Mouse (Mus musculus): Measurements from ENCODE around the gene Kcnc2. TPM values are rescaled to one million over a fixed set of nuclear protein-coding genes. Genes with fewer than 3 reads are reported as not detected.
"Not testable (repeated sequence)": the region's sequence is repeated elsewhere in the genome, so short reads cannot be mapped to it uniquely, and the experiment has no call there.

The Kcnc2 gene
- total RNA-seq (2021) = 10 to 100 TPM; 89.9 to 95.7 TPM
- long read RNA-seq, experiment 1, partial matches to known transcripts = 30 of 97 reads
- long read RNA-seq, experiment 1, other reads (novel, unspliced or antisense) = 67 of 97 reads
- long read RNA-seq, experiment 2, partial matches to known transcripts = 30 of 55 reads
- long read RNA-seq, experiment 2, other reads (novel, unspliced or antisense) = 25 of 55 reads

DNA sequence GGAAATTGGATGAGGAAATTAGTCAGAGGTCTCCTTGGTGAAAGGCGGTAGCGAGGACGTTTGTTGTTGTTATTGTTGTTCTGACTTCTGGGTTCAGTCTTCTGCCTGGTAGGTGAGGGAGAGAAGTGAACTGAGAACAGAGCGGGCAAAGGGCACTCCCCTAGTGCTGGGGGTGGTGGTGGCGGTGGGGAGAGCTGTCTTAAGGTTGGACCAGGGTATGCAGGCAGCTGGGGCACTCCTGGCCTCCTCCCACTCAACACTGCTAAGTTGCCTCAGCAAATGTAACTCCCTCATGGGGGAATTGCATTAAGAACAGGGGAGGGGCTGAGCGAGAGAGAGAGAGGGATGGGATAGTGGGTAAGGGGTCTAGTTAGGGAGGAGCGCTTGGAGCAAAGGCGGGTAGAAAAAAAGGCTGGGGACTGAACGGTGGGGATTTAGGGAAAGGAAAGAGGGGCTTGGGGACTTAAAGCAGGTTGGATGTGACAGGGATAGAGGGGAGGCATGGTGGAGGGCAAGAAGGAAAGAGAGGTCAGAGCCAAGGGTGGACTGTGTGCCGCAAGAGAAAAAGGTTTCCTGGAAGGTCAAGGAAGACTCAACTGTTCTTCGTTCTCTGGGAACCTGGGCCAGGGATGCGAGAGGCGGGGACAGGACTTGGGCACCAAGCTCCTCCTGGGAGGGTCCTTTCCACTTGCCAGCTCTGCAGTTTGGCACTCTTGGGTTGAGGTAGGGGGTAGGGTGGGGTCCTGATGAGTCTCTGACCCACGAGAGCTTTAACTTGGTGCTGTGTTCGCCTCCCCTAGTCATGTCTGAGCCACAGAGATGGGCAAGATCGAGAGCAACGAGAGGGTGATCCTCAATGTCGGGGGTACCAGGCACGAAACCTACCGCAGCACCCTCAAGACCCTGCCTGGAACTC is at the start of gene Kcnc2:
Gene Kcnc2, plus strand, starts transcription at position 235 of the 916 bp plus-strand sequence.
- DNase-seq (ENCODE audit: low spot score in 2 of 2) = peak in 1 of 2 experiments; percentile 18

DNA sequence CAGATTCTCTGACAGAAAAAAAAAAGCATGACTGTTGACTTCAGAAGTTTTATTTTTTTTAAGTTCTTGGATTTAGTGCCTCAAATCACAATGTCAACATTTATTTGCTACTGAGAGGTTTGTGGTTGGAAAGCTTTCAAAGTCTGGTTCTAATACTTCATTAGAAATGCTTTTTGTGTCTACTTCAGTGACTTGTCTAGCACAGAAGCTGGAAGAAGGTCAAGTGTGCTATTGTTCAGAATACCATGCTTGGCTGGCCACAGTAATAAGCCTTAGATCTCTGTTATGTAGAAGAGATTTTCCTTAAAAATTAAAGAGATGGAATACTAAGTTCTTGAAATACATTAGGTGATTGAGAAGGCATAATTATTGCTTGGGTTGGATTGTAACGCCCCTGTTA is 43.8 kb upstream of the Kcnc2 start:
- DNase-seq (ENCODE audit: low spot score in 2 of 2) = no peak

DNA sequence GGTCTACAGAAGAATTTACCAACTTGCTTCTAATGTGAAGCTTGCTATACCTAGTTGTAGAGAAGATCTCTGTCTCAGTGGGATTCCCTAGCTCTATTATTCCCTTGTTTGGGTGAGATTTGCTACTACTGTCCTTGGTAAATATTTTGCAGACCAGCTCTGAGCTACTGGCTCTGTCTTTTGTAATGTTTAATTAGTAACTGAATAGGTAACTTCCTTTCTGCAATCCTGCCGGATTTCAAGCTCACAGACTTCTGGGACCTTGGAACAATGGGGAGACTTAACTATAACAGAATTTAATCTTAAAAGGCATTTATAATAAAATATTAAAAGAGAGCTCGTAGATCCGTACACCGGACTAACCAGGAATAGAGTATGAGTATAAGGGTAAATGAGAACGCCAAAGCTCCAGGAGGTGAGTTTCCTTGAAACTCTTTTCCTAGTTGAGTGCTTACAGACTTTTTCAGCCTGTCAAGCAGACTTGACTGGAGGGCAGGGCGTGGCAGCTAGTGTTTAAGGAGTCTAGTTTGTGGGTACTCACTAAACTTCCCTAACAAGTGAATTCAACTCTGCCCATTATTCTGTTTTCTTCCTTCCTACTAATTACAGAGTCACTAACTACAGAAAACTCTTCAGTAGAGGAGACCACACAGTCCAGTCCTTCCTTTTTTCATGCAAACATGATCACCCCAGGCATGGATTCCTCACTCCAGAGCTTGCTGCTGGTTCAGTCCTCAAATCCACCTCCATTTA is 41.7 kb upstream of the Kcnc2 start:
- not testable (repeated sequence) for DNase-seq (ENCODE audit: low spot score in 2 of 2)

DNA sequence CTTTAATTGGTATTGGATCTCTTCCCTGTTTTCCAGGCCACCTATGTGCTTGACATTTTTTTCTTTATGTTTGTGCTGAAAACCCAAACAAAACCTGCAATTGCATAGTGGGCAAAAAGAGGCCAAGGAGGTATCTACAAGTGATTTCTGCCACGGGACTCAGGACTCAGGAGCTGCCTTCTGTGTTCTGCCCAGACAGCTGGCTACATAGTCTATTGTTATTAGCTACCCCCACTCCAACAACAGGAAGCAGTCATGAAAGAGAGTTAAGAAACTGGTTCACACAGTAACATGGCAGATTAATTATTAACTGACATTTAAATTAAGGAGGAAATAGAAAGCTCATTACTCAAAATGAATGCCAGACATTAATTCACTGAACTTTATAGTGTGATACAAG is 38.2 kb upstream of the Kcnc2 start:
- DNase-seq (ENCODE audit: low spot score in 2 of 2) = not testable (repeated sequence)

DNA sequence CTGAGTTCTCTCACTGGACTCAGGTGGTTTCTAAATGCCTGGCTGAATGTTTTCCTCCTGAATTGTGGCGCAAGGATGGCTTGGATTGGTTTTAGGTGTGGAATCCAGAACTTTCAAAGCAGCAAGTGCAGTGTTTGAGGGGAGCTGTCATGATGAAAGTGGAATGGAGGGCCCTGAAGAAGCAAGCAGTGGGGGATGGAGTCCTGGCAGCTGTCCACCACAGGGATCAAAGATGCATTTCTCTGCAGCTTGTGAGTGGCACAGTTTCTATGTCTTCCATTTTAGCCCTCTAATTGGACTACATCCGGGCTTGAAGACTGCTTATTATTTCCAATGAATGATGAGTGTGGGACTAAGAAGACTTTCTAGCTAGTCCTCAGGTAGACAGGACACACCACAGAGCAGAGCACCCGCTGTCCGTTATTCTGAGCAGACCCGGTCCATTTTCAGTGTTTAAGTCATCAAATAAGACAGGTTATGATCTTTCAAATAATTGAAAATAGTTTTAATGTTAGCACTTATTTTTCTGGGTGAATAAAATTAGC is 35.5 kb upstream of the Kcnc2 start:
- not testable (repeated sequence) for DNase-seq (ENCODE audit: low spot score in 2 of 2)

DNA sequence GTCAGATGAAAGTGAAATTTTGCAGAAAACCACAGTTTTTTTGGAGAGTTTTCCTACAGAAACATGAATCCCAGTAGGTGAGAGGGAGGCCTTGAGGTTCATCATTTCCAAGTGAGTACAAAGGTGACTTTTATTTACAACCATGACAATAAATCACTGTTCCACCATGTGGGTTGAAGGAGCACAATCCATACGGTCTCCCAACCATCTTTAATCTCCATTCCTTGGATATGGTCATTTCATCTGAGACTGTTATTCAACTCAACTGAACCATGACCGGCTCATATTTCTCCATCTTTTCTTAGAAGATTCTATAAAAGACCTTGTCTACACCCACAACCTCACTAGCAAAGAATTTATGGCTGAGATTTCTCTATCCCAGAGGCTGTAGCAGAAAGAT is 22.6 kb upstream of the Kcnc2 start:
- DNase-seq (ENCODE audit: low spot score in 2 of 2) = no peak

DNA sequence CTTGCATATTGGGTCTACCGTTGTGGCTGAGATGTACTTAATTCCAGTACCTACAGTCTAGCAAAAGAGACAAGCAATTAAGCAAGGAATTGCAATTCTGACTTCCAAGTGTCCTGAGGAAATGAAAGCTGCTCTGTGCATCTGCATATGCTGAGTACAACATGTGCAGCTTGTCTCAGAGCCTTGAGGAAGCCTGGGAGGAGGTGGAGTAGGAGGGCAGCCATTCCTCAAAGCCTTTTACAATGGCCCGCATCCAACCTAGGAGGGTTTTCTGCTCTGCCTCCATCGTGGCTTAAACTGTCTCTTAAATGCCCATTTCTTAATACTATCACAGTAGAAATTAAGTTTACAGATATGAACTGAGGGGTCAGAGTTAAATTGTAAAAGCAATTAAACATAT is 7.5 kb upstream of the Kcnc2 start:
- DNase-seq (ENCODE audit: low spot score in 2 of 2) = peak; percentile 48 to 74

DNA sequence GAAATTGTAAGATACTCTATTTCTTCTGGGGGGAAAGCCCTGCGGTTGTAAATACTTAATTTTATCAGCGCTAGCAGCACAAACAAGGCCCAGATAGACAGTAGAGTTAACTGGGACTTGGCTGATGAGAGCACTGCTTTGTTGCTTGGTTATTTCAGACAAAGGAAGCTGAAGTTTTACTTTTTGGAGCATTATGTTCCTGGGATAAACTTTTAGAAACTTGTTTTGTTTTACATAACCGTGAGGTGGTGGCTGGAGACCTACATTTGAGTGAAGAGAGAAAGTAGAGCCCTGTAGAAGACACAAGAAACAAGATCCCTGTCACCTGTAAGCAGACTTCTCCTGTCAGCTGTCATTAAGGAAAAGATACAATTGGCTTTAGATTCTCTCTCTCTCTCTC is 1.4 kb upstream of the Kcnc2 start:
- no peak for DNase-seq (ENCODE audit: low spot score in 2 of 2)

DNA sequence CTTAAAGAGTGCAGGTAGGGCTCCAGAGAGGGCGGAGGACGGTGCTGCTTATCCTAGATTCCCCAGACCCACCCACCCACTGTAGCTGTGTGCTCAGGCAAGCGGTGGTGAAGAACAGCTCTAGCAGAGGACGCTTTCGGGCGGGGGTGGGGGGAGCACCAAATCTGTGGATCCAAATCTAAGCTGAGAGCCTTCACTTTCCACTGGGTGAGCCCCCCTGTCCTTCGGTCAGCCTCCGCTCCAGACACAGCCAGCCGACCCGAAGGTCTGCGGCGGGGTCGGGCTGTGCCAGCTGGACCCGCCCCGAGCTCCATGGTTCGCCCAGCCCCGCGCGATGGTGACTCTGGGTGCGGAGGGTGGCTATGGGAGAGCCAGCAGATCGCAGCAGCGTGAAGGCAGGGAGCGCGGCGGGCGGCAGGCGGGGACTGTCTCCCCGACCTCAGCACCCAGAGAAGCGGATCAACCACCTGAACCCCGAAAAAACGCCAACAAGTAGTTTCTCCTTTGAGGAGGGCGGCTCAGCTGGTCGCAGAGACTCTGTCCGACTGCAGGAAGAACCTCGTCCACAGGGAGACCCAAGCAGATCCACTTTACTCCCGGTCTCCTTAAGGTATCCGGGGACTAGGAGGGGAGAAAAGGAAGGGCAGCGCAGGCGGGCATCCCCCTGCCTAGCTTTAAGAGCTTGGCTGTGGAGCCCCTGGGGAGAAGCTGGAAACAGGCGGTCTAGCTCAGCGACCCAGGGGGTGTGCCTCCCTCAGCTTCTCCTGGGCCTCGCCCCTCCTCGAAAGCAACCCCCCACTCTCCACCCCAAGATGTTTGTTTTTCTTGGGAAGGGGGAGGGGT is 761 bp upstream of the Kcnc2 start:
- DNase-seq (ENCODE audit: low spot score in 2 of 2) = peak; percentile 34 to 58

DNA sequence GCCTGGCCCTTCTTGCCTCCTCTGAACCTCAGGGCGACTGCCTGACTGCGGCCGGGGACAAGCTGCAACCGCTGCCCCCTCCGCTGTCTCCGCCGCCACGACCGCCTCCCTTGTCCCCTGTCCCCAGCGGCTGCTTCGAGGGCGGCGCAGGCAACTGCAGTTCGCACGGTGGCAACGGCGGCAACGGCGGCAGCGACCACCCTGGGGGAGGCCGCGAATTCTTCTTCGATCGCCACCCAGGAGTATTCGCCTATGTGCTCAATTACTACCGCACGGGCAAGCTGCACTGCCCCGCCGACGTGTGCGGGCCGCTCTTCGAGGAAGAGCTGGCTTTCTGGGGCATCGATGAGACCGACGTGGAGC is 863 bp downstream of the Kcnc2 start:
- peak in 1 of 2 experiments; percentile 34 for DNase-seq (ENCODE audit: low spot score in 2 of 2)

DNA sequence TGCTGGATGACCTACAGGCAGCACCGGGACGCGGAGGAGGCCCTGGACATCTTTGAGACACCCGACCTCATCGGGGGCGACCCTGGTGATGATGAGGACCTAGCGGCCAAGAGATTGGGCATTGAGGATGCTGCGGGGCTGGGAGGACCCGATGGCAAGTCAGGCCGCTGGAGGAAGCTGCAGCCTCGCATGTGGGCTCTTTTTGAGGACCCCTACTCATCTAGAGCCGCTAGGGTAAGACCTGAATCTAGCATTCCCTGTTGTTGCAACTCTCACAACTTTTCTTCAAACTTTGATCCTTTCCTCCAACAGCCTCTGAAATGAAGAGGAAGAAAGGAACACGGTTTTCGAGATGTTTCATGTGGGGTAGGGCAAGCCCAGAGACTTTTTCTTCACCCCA is 1.2 kb downstream of the Kcnc2 start:
- no peak for DNase-seq (ENCODE audit: low spot score in 2 of 2)

DNA sequence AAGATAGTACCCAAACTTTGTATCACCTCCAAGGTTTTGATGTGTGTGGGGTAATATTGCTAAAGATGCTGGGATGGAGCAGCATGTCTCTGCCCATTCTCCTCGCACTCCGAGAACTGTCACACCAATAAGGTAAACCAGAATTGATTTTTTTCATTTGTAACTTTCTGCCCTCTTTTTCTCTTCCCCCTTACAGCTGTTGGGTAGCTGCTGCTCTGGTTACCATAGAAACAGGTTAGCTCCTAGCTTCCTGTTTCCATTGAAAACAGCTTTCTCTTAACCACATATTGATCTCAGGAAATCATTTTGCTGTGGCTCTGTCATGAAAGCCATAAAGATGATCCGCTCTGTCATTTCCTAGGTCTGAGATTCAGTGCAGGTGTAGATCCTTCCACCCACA is 7.1 kb downstream of the Kcnc2 start:
- DNase-seq (ENCODE audit: low spot score in 2 of 2) = no peak

DNA sequence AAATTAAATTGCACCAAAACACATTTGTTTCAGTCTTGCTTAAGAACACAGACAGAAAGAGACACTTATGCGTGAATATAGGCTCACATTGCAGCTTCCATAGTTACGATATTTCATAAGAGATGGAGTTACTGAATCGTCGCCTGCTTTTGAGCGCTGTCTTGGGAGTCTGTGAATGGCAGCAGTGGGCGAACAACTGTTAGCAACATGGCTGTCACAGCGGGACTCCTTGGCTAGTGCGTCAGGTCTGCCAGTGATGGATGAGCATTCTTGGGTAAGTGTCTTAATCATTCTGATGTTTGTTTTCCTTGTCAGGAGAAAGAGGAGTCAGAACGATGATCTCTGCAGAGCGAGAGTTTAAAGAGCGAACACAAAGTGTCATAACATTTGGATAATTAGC is 44.2 kb downstream of the Kcnc2 start:
- peak; percentile 16 to 31 for DNase-seq (ENCODE audit: low spot score in 2 of 2)

DNA sequence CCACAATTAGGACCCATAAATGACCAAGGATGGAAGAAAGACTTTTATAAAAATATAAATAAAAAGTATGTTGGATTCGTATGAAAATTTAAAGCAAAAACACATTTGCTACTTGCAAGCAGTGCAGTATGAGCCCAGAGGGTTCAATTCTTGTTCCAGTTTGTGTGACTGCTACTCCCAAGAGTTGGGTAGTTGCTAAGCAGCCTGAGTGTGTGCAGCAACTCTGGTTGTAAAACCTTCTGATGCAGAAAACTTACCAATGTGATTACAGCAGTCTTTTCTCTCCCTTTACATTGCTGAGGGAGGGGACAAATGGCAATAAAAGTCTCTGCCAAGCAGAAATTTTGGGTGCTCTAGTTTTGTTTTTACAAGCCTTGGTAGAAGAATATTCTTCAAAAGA is 46.9 kb downstream of the Kcnc2 start:
- DNase-seq (ENCODE audit: low spot score in 2 of 2) = no peak

DNA sequence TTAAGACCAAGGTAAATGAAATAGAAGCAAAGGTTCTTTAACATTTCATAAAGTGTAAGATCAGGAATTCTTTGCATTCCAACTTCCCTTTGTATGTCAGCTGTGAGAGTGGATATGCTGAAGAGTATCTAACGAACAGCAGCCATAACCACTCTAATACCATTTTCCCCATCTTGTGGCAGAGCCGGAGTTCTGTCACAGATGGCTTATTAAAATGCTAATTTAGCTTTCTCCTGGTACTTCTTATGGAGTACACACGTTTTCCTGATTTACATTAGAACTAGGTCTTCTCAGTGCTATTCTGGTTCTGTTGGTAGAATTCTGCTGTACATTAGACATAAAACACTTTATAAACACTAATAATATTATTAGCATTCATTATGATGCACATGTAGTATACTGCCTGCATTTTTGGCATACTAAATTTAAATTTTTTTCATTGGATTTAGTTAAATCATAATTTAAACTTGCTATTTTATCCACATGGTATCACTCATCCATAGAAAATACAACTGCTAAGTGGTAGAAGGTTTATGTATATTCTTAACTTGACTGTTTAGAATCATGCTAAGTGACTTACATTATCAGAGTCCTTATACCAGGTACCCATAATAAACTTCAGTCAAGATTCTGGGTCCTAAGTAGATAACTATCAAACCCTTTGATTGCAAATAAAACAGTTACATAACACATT is 86.9 kb downstream of the Kcnc2 start:
- DNase-seq (ENCODE audit: low spot score in 2 of 2) = no peak

DNA sequence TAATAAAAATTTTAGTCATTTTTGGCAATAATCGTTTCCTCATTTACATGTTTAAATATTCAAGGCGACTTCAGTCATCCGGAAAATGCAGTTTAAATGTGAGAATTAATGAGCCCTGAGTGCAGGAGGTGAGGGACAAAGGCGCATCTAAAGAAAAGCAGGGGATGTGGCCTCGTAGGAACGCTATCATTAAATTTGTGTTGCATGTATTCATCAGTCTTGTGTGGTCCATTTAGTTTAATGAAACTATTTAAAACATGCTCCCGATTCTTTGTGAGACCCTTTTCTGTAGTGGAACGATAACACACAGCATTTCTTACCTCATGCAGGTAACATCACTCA is 87.4 kb downstream of the Kcnc2 start:
- no peak for DNase-seq (ENCODE audit: low spot score in 2 of 2)

DNA sequence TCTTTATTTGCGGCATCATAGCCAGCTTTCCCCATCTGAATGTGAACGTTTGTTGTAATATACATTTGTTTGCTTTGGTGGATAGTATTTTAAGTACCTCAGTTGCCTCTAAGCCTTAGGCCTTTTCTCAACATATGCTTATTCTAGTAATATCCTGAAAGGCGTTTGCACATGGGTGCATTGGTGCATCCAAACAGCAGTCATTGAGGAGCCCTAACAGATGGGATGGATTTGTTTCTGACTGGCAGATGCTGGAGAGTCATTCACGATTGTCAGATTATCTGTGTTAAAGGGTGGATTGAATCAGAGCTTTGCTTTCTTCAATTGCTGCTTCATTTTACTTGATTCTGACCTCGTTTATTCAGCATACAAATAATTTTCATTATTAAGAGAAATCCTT is 89.8 kb downstream of the Kcnc2 start:
- no peak for DNase-seq (ENCODE audit: low spot score in 2 of 2)

DNA sequence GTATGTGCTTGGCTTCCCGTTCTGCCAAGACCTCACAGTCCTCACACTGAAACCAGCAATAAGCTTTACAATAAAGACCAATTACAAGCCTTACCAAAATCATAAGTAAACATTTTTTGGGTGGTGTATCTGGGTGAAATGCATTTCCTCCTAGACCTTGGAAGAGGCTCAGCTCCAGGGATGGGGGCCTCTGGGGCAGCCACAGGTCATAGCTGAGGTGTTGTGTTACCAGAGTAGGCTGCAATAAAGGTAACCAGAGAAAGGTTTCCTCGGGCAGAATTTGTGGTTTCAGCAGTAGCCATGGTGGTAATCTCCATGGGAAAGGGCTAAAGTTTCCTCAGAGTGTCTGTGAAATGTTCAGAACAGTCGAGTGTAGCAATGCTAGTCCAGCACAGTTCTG is 97.4 kb downstream of the Kcnc2 start:
- no peak for DNase-seq (ENCODE audit: low spot score in 2 of 2)

DNA sequence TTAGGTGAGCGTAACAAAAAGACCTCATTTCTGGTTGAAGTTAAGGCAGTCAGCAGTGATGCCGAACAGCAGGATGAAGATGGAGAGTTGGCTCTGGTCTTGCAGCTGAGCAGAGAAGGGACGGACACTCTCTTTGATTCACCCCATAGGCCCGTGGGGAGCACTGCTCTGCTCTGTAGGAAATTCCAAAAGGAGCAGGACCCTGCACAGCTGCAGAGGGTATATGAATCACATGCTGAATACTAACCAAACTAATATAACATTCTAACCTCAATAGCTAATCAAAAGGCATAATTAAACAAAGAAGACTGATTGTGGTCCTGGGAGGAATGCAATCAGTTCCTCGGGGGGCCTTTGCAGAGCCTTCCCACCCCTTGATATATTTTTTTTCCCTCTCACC is 106.2 kb downstream of the Kcnc2 start:
- no peak for DNase-seq (ENCODE audit: low spot score in 2 of 2)

DNA sequence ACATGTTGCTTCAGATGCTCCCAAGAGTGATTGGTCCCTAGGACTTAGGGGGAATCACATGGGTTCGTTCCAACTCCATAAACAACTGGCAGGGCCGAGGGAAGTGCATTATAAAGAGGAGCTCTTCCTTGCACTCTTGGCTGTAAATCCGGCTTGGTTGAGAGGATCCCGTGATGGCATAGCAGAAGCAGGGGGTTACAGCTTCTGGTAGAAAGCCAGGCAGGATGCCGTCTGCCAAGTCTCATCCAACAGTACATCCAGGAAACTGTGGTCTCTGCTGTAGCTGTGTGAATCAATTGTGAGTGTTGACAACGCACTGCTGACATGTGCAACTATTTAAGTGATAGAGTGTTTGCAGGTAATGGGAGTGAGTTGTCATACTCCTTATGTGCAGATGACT is 107.5 kb downstream of the Kcnc2 start:
- no peak for DNase-seq (ENCODE audit: low spot score in 2 of 2)

All from left cerebral cortex, adult 18-20 months (tissue).